Mouse (Mus musculus) spleen, postnatal 36 days (tissue): ENCODE results near the gene Slc15a4.

Experiments
- DNase-seq, 2 experiments: peaks; one replicate each; pipeline ENCODE4 v3.0.0; 2022; ENCODE audit warnings: low spot score in 2 of 2, mixed read lengths in 1 of 2

The Slc15a4 gene

DNA sequence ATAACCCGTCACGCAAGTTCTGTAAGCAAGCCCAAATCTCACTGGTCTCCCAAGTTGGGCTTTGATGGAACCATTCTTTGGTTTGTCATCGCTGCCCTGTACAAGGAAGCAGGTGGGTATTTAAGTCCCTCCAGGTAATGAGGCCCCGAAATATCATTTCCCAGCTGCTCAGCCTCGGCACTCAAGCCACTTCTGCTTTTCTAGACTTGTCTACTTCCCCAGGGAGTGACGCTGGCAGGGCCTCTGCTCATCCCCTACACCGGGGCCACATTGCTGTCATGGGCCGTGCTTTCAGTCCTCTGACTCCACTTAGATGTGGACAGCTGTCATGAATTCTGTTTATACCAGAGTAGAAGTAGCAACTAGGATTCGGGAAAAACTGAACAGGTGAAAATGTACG is 11.6 kb downstream of the Slc15a4 start:
- peak; percentile 85 to 90 for DNase-seq

DNA sequence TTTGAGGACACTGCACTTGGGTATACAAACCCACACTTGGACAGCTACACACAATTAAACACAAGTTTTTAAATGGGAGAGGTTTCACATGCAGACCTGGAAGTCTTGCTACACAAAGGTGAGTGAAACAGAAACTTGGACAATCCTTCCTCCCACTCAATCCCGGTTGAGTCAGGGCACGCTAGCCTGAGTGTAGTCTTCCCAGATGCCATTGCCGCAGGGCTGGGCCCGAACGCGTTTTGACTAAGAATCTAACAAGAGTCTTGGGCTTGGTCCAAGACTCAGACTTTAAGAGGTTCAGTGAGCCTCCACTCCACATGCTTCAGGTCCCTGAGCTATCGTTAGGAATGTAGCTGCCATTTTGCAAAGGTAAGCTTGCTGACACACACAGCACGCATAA is 12.3 kb downstream of the Slc15a4 start:
- no peak for DNase-seq

GRCm38 (mm10) chr5:127618834-127619233 is 13.9 kb downstream of the Slc15a4 start:
- DNase-seq: no peak

DNA sequence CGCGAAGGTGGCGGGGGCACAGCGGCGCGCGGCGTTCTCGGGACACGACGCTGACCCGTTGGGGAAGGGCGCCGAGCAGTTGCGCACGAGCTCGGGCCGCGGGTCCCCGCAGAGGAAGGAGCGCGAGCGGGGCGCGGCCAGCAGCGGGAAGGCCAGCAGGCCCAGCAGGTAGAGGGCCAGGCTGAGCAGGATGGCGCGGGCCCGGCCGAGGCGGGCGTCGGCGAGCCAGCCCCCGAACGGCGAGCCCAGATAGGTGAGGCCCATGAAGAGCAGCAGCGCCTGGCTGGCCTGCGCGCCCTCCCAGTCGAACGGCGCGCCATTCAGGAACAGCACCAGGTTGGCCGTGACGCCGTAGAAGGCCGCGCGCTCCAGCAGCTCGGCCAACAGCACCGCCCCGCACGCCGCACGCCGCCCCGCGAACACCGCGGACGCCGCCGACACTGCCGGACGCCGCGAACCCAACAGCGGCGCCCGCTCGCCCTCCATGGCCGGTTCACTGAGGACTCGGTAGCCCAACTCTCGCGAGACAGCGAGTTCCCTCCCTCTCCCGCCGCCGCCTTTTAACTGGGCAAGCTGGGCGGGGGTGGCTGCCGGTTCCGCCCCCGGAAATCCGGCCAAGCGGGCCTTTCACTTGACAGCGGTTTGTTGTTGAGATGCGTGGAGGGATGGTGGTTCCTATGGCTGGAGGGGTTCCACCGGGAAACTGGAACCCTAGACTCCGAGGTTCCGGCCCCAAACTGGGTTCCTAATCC is 15.6 kb downstream of the Slc15a4 start:
- DNase-seq: peak; percentile 97

DNA sequence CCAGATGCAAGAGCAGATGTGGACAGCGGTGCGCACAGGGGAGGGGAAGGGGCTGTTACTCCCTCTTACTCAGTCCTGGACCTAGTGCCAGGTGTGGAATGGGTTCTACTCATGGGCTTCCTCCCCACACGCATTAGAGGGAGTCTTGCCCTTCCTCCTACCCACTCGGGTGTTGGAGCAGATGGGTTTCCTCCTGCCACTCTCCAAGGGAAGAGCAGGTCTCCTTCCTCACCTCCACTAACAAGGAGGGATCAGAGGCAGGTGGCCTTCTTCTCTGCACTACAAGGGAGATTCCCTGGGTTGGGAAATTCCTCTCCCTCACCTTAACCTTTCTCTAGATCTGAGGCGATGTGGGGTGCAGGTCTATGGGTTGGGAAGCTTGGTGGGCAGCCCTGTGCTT is 16.5 kb downstream of the Slc15a4 start:
- DNase-seq: no peak

DNA sequence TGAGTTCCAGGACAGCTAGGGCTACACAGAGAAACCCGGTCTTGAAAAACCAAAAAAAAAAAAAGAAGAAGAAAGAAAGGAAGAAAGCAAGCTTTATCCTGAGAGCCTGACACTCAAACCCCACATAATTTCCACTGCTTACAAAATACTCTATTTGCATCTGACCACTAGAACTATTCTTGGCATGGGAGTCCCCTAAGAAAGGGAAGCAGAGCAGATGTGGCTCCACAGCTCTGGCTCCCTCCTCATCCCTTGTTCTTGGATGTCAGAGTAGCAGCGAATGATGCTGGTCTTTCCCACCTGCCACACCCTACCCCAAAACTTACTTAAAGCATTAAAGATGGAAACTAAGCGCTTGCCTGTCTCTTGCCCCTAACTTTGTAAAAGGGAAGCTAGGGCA is 17.2 kb downstream of the Slc15a4 start:
- DNase-seq: peak; percentile 64 to 65

- no peak for DNase-seq
Measured at GRCm38 (mm10) chr5:127612397-127612796, 20.3 kb downstream of the Slc15a4 start.

DNA sequence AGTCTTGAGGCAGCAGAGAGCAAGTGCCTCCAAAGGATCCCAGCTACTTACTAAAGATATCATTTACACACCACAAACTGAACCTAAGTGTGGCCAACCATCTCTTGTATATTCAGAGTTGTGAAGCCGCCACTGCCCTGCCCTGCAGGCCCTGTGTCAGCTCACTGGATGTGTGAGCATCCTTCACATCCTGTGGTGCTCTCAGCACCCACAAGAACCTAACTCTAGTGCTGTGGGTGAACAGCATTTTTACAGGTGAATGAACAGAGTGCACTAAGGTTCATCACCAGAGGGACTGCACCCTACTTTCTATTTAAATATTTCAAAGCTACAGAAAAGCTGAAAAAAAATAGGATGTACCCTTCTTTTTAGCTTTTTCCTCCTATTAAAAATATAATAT is 20.8 kb downstream of the Slc15a4 start:
- DNase-seq: peak; percentile 80 to 81

DNA sequence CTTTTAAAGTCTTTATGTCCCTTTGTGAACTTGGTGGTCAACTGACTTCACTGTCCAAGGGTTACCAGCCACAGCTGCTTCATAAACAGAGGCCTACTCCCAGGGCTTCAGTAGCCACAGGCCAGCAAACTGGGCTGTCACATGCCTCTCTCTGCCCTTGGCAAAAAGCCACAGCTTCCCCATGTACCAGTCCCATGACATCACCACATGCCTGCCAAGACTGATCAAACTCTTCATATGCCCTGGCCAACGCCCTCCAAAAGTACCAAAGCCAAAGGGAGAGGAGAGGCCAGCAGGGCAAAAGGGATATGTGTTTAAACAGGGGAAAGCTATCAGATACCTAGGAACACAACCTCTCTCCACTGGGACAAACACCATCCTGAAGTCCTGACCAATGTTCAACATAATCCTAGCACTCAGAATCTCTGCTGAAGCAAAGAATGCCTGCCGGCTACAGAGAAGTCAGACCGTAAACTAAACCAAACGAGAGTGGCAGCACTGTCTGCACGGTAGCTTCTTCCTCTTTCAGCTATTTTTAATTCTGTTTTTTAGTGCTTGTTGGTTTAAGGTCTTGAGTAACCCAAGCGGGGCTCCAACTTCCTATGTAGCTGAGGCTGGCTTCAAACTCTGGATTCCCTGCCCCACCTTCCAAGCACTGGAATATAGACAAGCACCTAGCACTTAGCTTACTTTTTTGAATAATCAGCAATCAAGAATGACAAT is 21.7 kb downstream of the Slc15a4 start:
- peak; percentile 79 to 80 for DNase-seq

DNA sequence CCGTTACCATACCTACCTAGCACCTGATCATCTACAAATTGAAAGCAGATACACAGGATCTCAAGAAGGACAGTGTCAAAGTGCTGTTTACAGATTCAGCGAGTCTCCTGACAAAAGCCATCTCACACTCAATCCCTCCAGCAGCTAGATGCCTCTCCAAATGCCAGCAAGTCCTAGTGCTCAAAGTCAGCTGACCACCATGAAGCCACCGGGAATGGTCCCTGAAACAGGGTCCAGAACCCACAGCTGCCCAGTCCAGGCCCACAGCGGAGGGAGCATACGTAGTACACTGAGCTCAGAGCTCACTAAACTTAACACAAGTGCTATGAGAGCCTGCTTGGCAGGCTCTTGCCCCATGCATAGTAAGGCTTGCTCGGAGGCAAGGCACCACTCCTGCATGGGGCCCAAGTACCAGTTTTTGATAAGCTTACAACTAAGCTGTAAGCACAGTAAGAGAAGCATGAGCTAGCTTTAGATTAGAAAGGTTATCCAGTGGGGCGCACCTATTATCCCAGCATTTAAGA is 23.4 kb downstream of the Slc15a4 start:
- no peak for DNase-seq

DNA sequence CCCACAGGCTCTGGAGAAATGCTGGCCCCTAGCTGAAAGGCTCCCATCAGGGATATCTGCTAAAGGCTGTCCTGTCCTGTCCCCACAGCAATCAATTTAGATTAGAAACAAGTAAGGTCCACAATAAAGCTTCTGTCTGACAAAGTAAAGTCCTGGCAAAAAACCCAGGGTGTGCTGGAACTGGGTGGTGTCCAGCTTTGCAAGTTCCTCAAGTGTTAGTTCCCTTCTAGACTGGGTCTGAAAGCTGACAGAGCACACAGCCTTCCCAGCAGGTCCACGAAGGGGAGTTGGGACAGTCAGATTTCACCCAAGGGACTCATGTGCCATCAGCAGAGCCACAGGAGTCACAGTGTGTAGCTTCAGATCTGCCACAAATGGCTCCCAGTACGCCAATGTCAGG is 25.2 kb downstream of the Slc15a4 start:
- no peak for DNase-seq

DNA sequence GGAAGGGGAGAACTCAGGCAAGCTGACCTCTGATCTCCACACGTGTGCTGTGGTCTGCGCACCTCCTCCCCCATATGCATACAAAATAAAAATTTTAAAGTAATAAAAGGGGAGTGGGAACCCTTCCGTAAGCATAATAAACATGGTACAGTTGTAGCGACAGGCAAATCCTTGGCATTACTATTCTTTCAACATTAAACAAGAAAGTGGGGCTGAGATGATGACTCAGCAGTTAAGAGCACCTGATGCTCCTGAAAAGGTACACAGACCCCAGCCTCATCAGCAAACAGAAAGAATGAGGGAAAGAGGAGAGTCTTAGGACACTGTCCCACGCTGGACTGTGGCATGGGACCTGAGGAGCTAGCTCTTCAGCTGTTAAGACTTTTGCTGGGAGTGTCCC is 29.7 kb downstream of the Slc15a4 start:
- no peak for DNase-seq

- DNase-seq: no peak
Measured at GRCm38 (mm10) chr5:127596862-127597261, 35.8 kb downstream of the Slc15a4 start.

GRCm38 (mm10) chr5:127595676-127596075 is 37.0 kb downstream of the Slc15a4 start:
- no peak for DNase-seq

GRCm38 (mm10) chr5:127592854-127593253 is 39.8 kb downstream of the Slc15a4 start:
- DNase-seq: no peak

DNA sequence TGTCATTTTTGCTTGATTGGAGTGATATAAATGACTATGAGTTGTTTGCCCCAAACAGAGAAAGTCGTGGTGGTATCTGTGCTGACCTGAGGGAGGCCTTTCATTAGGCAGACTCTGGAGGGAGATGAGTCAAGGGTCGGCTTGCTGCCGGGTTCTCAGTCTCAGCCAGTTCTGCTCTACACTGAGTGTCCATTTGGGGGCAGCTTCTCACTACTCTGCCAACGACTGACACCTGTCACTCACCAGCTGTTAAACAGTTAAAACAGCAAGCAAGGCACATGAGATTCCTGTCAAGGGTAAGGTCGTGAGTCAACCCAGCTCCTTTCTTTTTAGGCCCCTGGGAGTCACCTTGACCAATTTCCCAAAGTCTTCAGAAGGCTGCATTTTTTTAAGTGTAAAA is 40.3 kb downstream of the Slc15a4 start:
- DNase-seq: no peak

DNA sequence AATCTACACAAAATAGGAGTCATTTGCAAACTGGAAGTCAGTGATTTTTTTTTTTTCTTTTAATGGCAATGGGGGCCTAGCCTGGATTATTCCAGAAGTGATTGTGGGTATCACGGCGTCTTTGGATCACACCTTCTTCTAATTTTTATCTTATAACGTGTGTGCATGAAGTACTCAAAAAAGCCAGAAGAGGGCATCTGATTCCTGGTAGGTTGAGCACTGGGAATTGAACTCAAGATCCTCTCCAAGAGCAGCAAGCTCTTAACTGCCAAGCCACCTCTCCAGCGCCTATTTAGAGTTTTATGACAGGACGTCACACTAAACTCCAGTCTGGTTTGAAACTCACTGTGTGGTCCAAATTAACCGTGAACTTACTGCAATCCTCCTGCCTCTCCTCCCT is 44.8 kb downstream of the Slc15a4 start:
- no peak for DNase-seq

DNA sequence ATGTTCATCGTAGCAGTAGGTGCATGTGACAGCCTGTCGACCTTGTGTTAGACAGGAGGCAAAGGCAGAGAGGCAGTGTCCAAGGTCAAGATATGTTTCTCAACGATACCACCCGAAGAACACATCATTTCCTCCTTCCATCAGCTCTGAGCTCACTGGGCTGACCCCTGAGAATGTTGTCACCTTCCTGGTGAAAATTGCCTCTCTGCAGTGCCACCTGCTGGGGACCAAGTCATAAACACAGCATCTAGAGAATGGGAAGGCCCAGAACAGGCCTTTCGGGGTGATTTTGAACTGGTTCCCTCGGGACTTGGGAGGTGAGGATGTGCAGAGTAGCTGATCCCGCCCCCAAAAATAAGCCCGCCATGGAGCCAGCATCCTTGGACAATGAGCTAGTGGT is 49.0 kb downstream of the Slc15a4 start:
- DNase-seq: no peak

DNA sequence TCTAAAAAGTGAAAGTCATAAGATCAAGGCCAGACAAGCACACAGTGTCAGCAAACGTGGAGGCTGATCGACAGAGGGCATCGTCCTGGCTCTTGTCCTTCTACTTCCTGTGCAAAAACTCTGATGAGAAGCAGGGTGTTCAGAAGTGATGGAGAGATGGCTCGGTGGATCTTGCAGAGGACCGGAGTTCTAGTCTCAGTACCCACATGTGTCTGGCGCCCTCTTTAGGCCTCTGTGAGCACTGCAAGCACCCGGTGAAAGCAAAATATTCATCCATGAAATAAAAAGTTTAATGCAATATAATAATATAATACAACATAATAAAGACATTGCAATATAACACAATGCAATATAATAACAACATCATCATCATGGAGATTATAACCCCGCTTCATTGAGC is 55.3 kb downstream of the Slc15a4 start:
- no peak for DNase-seq

DNA sequence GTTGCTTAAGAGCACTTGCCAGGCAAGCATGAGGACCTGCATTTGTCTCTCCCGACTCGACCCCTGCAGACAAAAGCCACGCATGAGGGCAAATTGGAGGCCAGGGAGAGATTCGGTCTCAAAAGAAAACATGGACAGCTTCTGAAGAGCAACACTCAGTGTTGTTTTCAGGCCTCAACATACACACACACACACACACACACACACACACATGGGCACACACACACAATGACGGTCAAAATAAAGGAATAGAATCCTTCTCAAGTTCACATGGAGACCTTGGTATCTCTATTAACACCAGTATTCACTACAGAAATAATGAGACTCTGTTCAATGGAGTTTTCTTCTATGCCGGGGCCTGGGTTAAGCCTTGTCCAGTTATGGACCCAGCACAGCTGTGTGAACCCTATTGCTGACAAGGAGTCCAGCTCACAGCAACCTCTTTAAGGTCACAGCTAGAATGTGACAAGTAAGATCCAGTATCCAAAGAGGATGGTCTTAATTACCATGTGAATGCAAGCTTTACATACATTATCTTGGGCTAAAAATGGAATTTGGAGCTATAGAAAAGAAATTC is 65.4 kb downstream of the Slc15a4 start:
- no peak for DNase-seq

DNA sequence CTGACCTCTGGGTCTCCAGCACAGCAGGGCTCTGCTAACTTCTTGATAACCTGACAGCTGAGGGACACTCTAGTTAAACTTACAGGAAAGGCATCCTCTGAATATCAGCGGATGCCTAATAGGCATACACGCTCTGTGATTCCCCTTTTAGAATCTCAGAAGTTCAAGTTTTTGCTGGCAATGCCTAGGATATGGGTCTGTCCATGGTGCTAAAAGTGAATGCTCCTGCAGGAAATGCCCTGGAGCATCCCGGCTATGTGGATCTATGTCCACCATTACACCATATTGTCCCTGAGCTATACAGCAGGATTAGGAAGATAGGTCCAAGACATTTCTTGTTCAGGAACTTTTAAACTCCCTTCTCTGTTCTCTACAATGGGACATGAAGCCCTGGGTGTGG is 71.6 kb downstream of the Slc15a4 start:
- no peak for DNase-seq

GRCm38 (mm10) chr5:127548136-127548535 is 84.6 kb downstream of the Slc15a4 start:
- no peak for DNase-seq

DNA sequence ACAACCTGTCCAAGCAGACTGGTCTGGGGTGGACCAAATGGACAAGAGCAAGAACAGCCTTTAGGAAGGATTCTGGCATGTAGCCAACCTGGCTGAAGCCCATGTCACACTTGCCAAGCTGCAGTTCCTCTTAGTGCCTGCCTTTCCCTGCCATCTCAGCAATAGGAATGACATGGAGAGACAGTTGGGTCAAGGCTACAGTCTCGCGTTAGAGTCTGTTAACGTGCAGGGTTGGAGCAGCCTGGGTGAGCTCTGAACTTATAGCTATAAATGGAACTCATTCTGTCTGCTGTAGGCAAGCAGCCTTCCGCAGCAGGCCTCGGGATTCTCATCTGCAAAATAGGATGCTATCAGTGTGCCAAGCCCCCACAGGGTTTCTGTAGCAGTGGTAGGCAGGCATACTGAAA is 86.1 kb downstream of the Slc15a4 start:
- no peak for DNase-seq
